Mouse (Mus musculus) spleen, adult 18-20 months (tissue): Measurements from ENCODE around the gene Fam151a.
A peak's percentile ranks its signal among the peaks of the same experiment; 100 is the strongest.
"Not testable (repeated sequence)": the region's sequence is repeated elsewhere in the genome, so short reads cannot be mapped to it uniquely, and the experiment has no call there.

Experiments
- DNase-seq, 2 experiments: peaks; one replicate each; pipeline ENCODE4 v3.0.0; 2022; ENCODE audit warnings: mixed read lengths in 2 of 2

Gene Fam151a

GRCm38 (mm10) chr4:106778116-106778788 is 44.6 kb downstream of the Fam151a start:
- DNase-seq = peak; percentile 10 to 21

GRCm38 (mm10) chr4:106780045-106780444 is 46.4 kb downstream of the Fam151a start:
- DNase-seq = no peak

- no peak for DNase-seq
Measured at GRCm38 (mm10) chr4:106783137-106783536, 49.4 kb downstream of the Fam151a start.

- no peak for DNase-seq
Measured at GRCm38 (mm10) chr4:106784806-106785205, 51.1 kb downstream of the Fam151a start.

- DNase-seq = no peak
Measured at GRCm38 (mm10) chr4:106785345-106785744, 51.7 kb downstream of the Fam151a start.

GRCm38 (mm10) chr4:106785753-106786540 is 52.3 kb downstream of the Fam151a start:
- DNase-seq = no peak

- DNase-seq = no peak
Measured at GRCm38 (mm10) chr4:106787830-106788229, 54.1 kb downstream of the Fam151a start.

- no peak for DNase-seq
Measured at GRCm38 (mm10) chr4:106788627-106789026, 54.9 kb downstream of the Fam151a start.

GRCm38 (mm10) chr4:106789705-106790104 is 56.0 kb downstream of the Fam151a start:
- no peak for DNase-seq

GRCm38 (mm10) chr4:106790218-106790617 is 56.5 kb downstream of the Fam151a start:
- DNase-seq = not testable (repeated sequence)

GRCm38 (mm10) chr4:106790938-106791337 is 57.2 kb downstream of the Fam151a start:
- DNase-seq = no peak

GRCm38 (mm10) chr4:106792276-106792675 is 58.6 kb downstream of the Fam151a start:
- no peak for DNase-seq

- not testable (repeated sequence) for DNase-seq
Measured at GRCm38 (mm10) chr4:106793826-106794225, 60.1 kb downstream of the Fam151a start.

GRCm38 (mm10) chr4:106794247-106794646 is 60.6 kb downstream of the Fam151a start:
- DNase-seq = no peak

GRCm38 (mm10) chr4:106795289-106795688 is 61.6 kb downstream of the Fam151a start:
- no peak for DNase-seq
